Mouse (Mus musculus) neural tube, embryonic 13.5 days (tissue): ENCODE measurements around the gene Gpx3. TPM values are rescaled to one million over a fixed set of nuclear protein-coding genes. Genes with fewer than 3 reads are reported as not detected.
A peak's percentile ranks its signal among the peaks of the same experiment; 100 is the strongest.
"Not testable (repeated sequence)": the region's sequence is repeated elsewhere in the genome, so short reads cannot be mapped to it uniquely, and the experiment has no call there.

Experiments used
- ATAC-seq: fragments of 200-750 bp; cut with Nextera tagmentation; 2 replicates; pipeline ENCODE4 v1.8.0; 2017; ENCODE audit warnings: low read depth, mild to moderate bottlenecking, moderate TSS enrichment, moderate library complexity
- H3K27ac ChIP-seq: fragments of 300-500 bp; sonication (generic); replicated peaks from 2 replicates; pipeline ENCODE4 v1.5.1; 2015; ENCODE audit warnings: moderate library complexity, mild to moderate bottlenecking, inconsistent platforms
- H3K27me3 ChIP-seq: fragments of 300-500 bp; sonication (generic); 2 replicates; pipeline ENCODE4 v1.6.1; 2015; ENCODE audit warnings: mild to moderate bottlenecking, inconsistent platforms
- H3K36me3 ChIP-seq: fragments of 300-500 bp; sonication (generic); 2 replicates; pipeline ENCODE4 v1.6.1; 2015; ENCODE audit warnings: mild to moderate bottlenecking, inconsistent platforms
- H3K4me1 ChIP-seq: fragments of 300-500 bp; sonication (generic); replicated peaks from 2 replicates; pipeline ENCODE4 v1.6.1; 2015; ENCODE audit warnings: inconsistent platforms
- H3K4me2 ChIP-seq: fragments of 300-500 bp; sonication (generic); 2 replicates; pipeline ENCODE4 v1.6.1; 2015; ENCODE audit warnings: inconsistent platforms, mild to moderate bottlenecking, moderate library complexity
- H3K4me3 ChIP-seq: fragments of 300-500 bp; sonication (generic); 2 replicates; pipeline ENCODE4 v1.5.1; 2015; ENCODE audit warnings: mild to moderate bottlenecking, inconsistent platforms
- H3K9ac ChIP-seq: fragments of 300-500 bp; sonication (generic); 2 replicates; pipeline ENCODE4 v1.6.1; 2015; ENCODE audit warnings: moderate library complexity, mild to moderate bottlenecking, inconsistent platforms
- H3K9me3 ChIP-seq: fragments of 300-500 bp; sonication (generic); 2 replicates; pipeline ENCODE4 v1.6.1; 2016; ENCODE audit warnings: inconsistent platforms
- WGBS: fragments of 180-500 bp; shearing (Covaris S2); methylation state at CpG from one replicate; pipeline ENCODE4 v1.1.7; 2015; 5-methylcytosine and 5-hydroxymethylcytosine counted together
- polyA plus RNA-seq: library from polyadenylated mRNA; unstranded; fragments of >200 nt; fragmentation: Nextera tagmentation; extraction: Ambion mirVana; gene quantifications from 2 replicates; pipeline ENCODE4 v1.2.1, GENCODE M21; 2015

Gpx3 gene
- polyA plus RNA-seq, 1 experiment from 2014 or later = 71.8 TPM

GRCm38 (mm10) chr11:54885406-54885805 is 16.8 kb upstream of the Gpx3 start:
- ATAC-seq = no peak
- Histone ChIP-seq H3K4me3 (no peak overlapping the region), H3K4me1 (no peaks in the 10 kb centered on the region), H3K9me3 (no peaks in the 10 kb centered on the region), H3K36me3 (no peaks in the 10 kb centered on the region), H3K4me2 (no peak overlapping the region), H3K27me3 (no peaks in the 10 kb centered on the region), H3K27ac (no peak overlapping the region), H3K9ac (no peak overlapping the region)
- 85% methylated on average over 2 of the region's 2 CpGs for WGBS

- 90% methylated on average over 6 of the region's 6 CpGs for WGBS
- Histone ChIP-seq H3K4me1 (no peaks in the 10 kb centered on the region), H3K9me3 (no peaks in the 10 kb centered on the region), H3K36me3 (no peaks in the 10 kb centered on the region), H3K4me2 (no peak overlapping the region), H3K27ac (no peak overlapping the region), H3K27me3 (no peaks in the 10 kb centered on the region), H3K9ac (no peak overlapping the region), H3K4me3 (no peak overlapping the region)
- ATAC-seq = no peak
These were observed 14.3 kb upstream of the Gpx3 start for GRCm38 (mm10) chr11:54887927-54888326.

GRCm38 (mm10) chr11:54891341-54891740 is 10.9 kb upstream of the Gpx3 start:
- Histone ChIP-seq H3K4me3 (no peak overlapping the region), H3K36me3 (no peaks in the 10 kb centered on the region), H3K9me3 (no peaks in the 10 kb centered on the region), H3K4me1 (no peaks in the 10 kb centered on the region), H3K4me2 (no peak overlapping the region), H3K27ac (no peak overlapping the region), H3K9ac (no peak overlapping the region), H3K27me3 (0 out of 2 replicates have a peak, but pooled peaks cover 3% of the 10 kb centered on the region)
- WGBS = 78% methylated on average over 5 of the region's 5 CpGs
- no peak for ATAC-seq

GRCm38 (mm10) chr11:54892091-54892490 is 10.2 kb upstream of the Gpx3 start:
- 54% methylated on average over 7 of the region's 7 CpGs for WGBS
- no peaks in the 10 kb centered on the region for H3K9me3 ChIP-seq

GRCm38 (mm10) chr11:54894589-54894988 is 7.7 kb upstream of the Gpx3 start:
- 38% methylated on average over 9 of the region's 9 CpGs for WGBS
- Histone ChIP-seq H3K9ac (no peak overlapping the region), H3K9me3 (no peaks in the 10 kb centered on the region), H3K36me3 (no peaks in the 10 kb centered on the region), H3K4me3 (no peak overlapping the region), H3K4me2 (no peak overlapping the region), H3K4me1 (no peaks in the 10 kb centered on the region), H3K27me3 (0 out of 2 replicates have a peak, but pooled peaks cover 3% of the 10 kb centered on the region), H3K27ac (no peak overlapping the region)
- ATAC-seq = no peak

More at GRCm38 (mm10) chr11:54892091-54892490, 10.2 kb upstream of the Gpx3 start:
- H3K4me2 ChIP-seq = no peak overlapping the region
- H3K27ac ChIP-seq = no peak overlapping the region
- ATAC-seq = no peak
- H3K27me3 ChIP-seq = 0 out of 2 replicates have a peak, but pooled peaks cover 3% of the 10 kb centered on the region
- no peaks in the 10 kb centered on the region for H3K36me3 ChIP-seq
- 0 out of 2 replicates have a peak overlapping the region, but pooled peaks have one; percentile 17 for H3K9ac ChIP-seq
- H3K4me3 ChIP-seq = no peak overlapping the region
- no peaks in the 10 kb centered on the region for H3K4me1 ChIP-seq

- 93% methylated on average over 3 of the region's 3 CpGs for WGBS
- not testable (repeated sequence) for H3K9ac ChIP-seq, ATAC-seq, H3K4me2 ChIP-seq, H3K9me3 ChIP-seq, H3K36me3 ChIP-seq, H3K27me3 ChIP-seq, H3K4me3 ChIP-seq, H3K27ac ChIP-seq, H3K4me1 ChIP-seq
These were observed 5.6 kb upstream of the Gpx3 start for GRCm38 (mm10) chr11:54896646-54897045.

GRCm38 (mm10) chr11:54897470-54897869 is 4.8 kb upstream of the Gpx3 start:
- Histone ChIP-seq H3K4me2 (no peak overlapping the region), H3K27me3 (0 out of 2 replicates have a peak, but pooled peaks cover 3% of the 10 kb centered on the region), H3K9me3 (no peaks in the 10 kb centered on the region), H3K36me3 (no peaks in the 10 kb centered on the region), H3K27ac (no peak overlapping the region), H3K4me3 (no peak overlapping the region), H3K9ac (no peak overlapping the region), H3K4me1 (0 out of 2 replicates have a peak, but pooled peaks cover 3% of the 10 kb centered on the region)
- no peak for ATAC-seq
- WGBS = 26% methylated on average over 5 of the region's 5 CpGs

GRCm38 (mm10) chr11:54899657-54900056 is 2.6 kb upstream of the Gpx3 start:
- no peak for ATAC-seq
- WGBS = 88% methylated on average over 4 of the region's 4 CpGs
- Histone ChIP-seq H3K9me3 (no peaks in the 10 kb centered on the region), H3K36me3 (no peaks in the 10 kb centered on the region), H3K4me1 (peaks cover 20% of the 10 kb centered on the region), H3K27ac (no peak overlapping the region), H3K9ac (no peak overlapping the region), H3K4me2 (no peak overlapping the region), H3K27me3 (no peaks in the 10 kb centered on the region), H3K4me3 (no peak overlapping the region)

GRCm38 (mm10) chr11:54903339-54903738 is 1.1 kb downstream of the Gpx3 start:
- no peaks in the 10 kb centered on the region for H3K27me3 ChIP-seq
- H3K27ac ChIP-seq = no peak overlapping the region
- WGBS = 71% methylated on average over 5 of the region's 5 CpGs
- H3K9ac ChIP-seq = peak overlapping the region; percentile 75
- H3K36me3 ChIP-seq = no peaks in the 10 kb centered on the region
- peak overlapping the region; percentile 52 for H3K4me3 ChIP-seq
- ATAC-seq = no peak
- H3K4me1 ChIP-seq = peaks cover 20% of the 10 kb centered on the region
- no peaks in the 10 kb centered on the region for H3K9me3 ChIP-seq
- peak overlapping the region; percentile 84 for H3K4me2 ChIP-seq

- Histone ChIP-seq H3K4me2 (no peak overlapping the region), H3K4me3 (no peak overlapping the region)
- 46% methylated on average over 4 of the region's 4 CpGs for WGBS
These were observed 1.9 kb downstream of the Gpx3 start for GRCm38 (mm10) chr11:54903940-54904706.

GRCm38 (mm10) chr11:54905086-54905485 is 2.8 kb downstream of the Gpx3 start:
- Histone ChIP-seq H3K4me2 (no peak overlapping the region), H3K27ac (no peak overlapping the region), H3K36me3 (peaks cover 15% of the 10 kb centered on the region; the same call in 1 of the 2 replicates), H3K4me3 (no peak overlapping the region), H3K9me3 (no peaks in the 10 kb centered on the region), H3K9ac (no peak overlapping the region), H3K4me1 (peaks cover 20% of the 10 kb centered on the region), H3K27me3 (no peaks in the 10 kb centered on the region)
- no peak for ATAC-seq
- 68% methylated on average over 3 of the region's 3 CpGs for WGBS

More at GRCm38 (mm10) chr11:54903940-54904706, 1.9 kb downstream of the Gpx3 start:
- ATAC-seq = 0 out of 2 replicates have a peak, but pooled peaks have one; percentile 16
- Histone ChIP-seq H3K27me3 (no peaks in the 10 kb centered on the region), H3K4me1 (peaks cover 20% of the 10 kb centered on the region), H3K9me3 (no peaks in the 10 kb centered on the region), H3K27ac (no peak overlapping the region), H3K9ac (no peak overlapping the region), H3K36me3 (0 out of 2 replicates have a peak, but pooled peaks cover 6% of the 10 kb centered on the region)

GRCm38 (mm10) chr11:54905931-54906330 is 3.7 kb downstream of the Gpx3 start:
- 69% methylated on average over 4 of the region's 4 CpGs for WGBS
- no peak for ATAC-seq

More at GRCm38 (mm10) chr11:54905931-54906330, 3.7 kb downstream of the Gpx3 start:
- no peaks in the 10 kb centered on the region for H3K27me3 ChIP-seq
- no peak overlapping the region for H3K27ac ChIP-seq
- no peak overlapping the region for H3K4me2 ChIP-seq
- H3K9ac ChIP-seq = no peak overlapping the region
- peaks cover 24% of the 10 kb centered on the region for H3K36me3 ChIP-seq
- no peaks in the 10 kb centered on the region for H3K9me3 ChIP-seq
- peaks cover 20% of the 10 kb centered on the region for H3K4me1 ChIP-seq
- no peak overlapping the region for H3K4me3 ChIP-seq
